Mouse (Mus musculus) small intestine, adult 10 weeks (tissue): ENCODE measurements around the gene Fundc2. TPM values are rescaled to one million over a fixed set of nuclear protein-coding genes. Genes with fewer than 3 reads are reported as not detected.

Experiments
- polyA plus RNA-seq: library from polyadenylated mRNA; stranded (reverse); fragments of 350-450 nt; fragmentation: Illumina TruSeq; extraction: RNeasy Lipid Tissue Mini Kit (QIAGEN cat#74804); gene quantifications from one replicate; pipeline ENCODE4 v1.2.3, GENCODE M21; 2014; ENCODE audit warnings: low replicate concordance

Fundc2 gene
- polyA plus RNA-seq, result 41.5 TPM

DNA sequence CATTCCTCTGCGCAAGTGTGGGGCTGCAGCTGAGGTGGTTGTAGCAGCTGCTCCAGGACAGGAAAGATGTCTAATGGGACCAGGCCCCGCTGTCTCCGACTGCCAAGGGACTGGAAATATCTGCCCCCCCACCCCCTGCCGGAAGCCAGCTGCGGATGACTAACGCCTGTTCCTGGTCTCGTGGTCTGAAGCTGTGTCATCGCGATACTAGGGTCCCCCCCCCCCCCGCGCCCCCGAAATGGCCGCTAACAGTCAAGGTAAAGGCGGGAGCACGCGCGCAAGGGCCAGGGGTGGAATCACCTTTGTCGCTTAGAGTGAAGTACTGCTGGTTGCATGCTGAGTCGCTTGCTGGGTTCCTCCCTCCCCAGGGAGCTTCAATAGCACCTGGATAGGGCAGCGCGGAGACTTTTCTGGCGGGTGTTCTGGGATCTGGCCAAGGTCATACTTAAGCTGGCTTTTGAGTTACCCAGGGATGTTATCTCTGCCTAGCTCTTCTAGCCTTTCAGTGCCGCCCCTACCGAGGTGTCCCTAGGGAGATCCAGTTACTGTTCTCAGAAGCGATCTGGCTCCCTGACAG, at the start of gene Fundc2, which contains the start of gene F8:
Fundc2 (plus strand) TSS at position 205 of the 577 bp plus-strand sequence.
F8 (minus strand) TSS at position 421 of the 577 bp plus-strand sequence.

DNA sequence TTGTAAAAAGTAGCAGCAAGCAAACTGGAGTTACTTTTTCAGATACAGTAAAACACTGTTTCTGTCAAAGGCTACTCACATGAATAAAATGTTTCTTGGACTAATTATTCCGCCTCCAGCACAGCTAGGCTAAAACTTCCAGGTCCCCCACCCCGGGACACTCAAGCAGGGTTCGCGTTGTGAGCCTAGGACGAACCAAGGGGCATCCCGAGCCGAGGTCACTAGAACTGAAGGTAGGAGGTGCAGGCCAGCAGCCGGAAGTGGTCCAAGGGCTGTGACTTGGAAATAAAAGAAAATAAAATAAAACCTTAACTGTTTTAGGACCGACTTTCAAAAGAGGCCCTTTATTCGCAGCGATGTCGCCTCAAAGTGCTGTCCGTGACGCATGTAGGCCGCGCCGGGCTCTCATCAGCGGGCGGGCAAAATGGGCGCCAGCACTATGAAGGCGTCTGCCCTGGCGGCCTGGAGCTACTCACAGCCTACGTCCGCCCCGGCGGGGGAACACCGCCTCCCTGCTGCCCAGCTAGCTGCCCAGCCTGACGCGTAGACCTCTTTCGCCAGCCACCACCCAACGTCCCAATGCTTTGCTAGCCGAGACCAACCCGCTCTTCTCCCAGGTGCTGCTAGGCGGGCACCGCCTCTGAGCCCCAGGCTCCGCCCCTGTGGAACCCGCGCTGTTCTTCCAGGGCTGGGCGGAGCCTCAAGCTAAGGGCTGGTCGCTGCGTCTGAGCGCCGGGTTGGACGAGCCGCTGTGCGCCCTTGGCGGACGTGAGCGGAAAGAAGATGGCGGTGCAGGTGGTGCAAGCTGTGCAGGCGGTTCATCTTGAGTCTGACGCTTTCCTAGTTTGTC, 34.0 kb downstream of the Fundc2 start, which contains the start of the genes Cmc4, Mtcp1 and Brcc3:
Cmc4 (minus strand) TSS at position 649 of the 850 bp plus-strand sequence.
Mtcp1 (minus strand) TSS at position 653 of the 850 bp plus-strand sequence.
Brcc3 (plus strand) TSS at position 693 of the 850 bp plus-strand sequence.

Other genes with a start within 250 kb of the Fundc2 start
- gene Smim9, start 218.6 kb upstream of the Fundc2 start, polyA plus RNA-seq, result not detected
- 0.85 TPM for gene F8, start 216 bp downstream of the Fundc2 start, polyA plus RNA-seq
- gene Cmc4, start 34.2 kb downstream of the Fundc2 start, polyA plus RNA-seq, result 54.4 TPM
- gene Mtcp1, start 34.2 kb downstream of the Fundc2 start, polyA plus RNA-seq, result 29.9 TPM
- 72.4 TPM for gene Brcc3, start 34.2 kb downstream of the Fundc2 start, polyA plus RNA-seq
- gene Vbp1, start 131.9 kb downstream of the Fundc2 start, polyA plus RNA-seq, result 227 TPM
- gene Rab39b, start 195.8 kb downstream of the Fundc2 start, polyA plus RNA-seq, result 1.1 TPM